Mouse (Mus musculus) small intestine, adult 2 months (tissue): ENCODE measurements at regions not wholly inside any gene's neighbourhood (a gene's known extent, or its start where the extent isn't known, plus 50 kb on each side); places are given as distances from the start of the nearest gene placed in this dataset.

Experiments used
- H3K27ac ChIP-seq: fragments of 200-500 bp; 2 replicates; pipeline ENCODE4 v1.5.1; 2012; ENCODE audit warnings: low read depth, low read length, control low read depth, inconsistent platforms; ENCODE audit not compliant: insufficient read depth
- H3K27me3 ChIP-seq: fragments of 200-500 bp; 2 replicates; pipeline ENCODE4 v1.6.1; 2012; ENCODE audit warnings: mild to moderate bottlenecking, moderate library complexity, low read length, inconsistent platforms; ENCODE audit not compliant: control insufficient read depth, insufficient read depth
- H3K36me3 ChIP-seq: fragments of 200-500 bp; 2 replicates; pipeline ENCODE4 v1.6.1; 2012; ENCODE audit warnings: mild to moderate bottlenecking, low read length, control low read depth, inconsistent platforms; ENCODE audit not compliant: control insufficient read depth, insufficient read depth
- H3K4me1 ChIP-seq: fragments of 200-500 bp; 2 replicates; pipeline ENCODE4 v1.6.1; 2012; ENCODE audit warnings: low read length, inconsistent platforms, mixed read lengths; ENCODE audit not compliant: control insufficient read depth, insufficient read depth, insufficient read length
- H3K4me3 ChIP-seq: fragments of 200-500 bp; 2 replicates; pipeline ENCODE4 v1.5.1; 2012; ENCODE audit warnings: low read depth, mild to moderate bottlenecking, control low read depth, inconsistent platforms, low read length, moderate library complexity
- CTCF ChIP-seq: fragments of 200-500 bp; IDR thresholded peaks from 2 replicates; pipeline ENCODE4 v1.5.1; 2012; ENCODE audit warnings: low read depth, mild to moderate bottlenecking, control low read depth, inconsistent platforms, low read length, moderate library complexity, mixed read lengths; ENCODE audit not compliant: insufficient replicate concordance, insufficient read length; ENCODE audit errors: extremely low read depth
- POLR2A ChIP-seq: fragments of 200-500 bp; IDR thresholded peaks from 2 replicates; pipeline ENCODE4 v1.6.1; 2012; ENCODE audit warnings: low read depth, mild to moderate bottlenecking, control low read depth, inconsistent platforms, low read length, moderate library complexity
- WGBS: fragments of 180-500 bp; shearing (Covaris S2); methylation state at CpG from one replicate; pipeline ENCODE4 v1.1.7; 2018; 5-methylcytosine and 5-hydroxymethylcytosine counted together

- Histone ChIP-seq H3K27me3 (no peaks in the 10 kb centered on the region), H3K4me1 (no peaks in the 10 kb centered on the region), H3K27ac (no peak overlapping the region), H3K4me3 (no peak overlapping the region), H3K36me3 (no peaks in the 10 kb centered on the region)
- TF ChIP-seq POLR2A: no peak
- no peak for TF ChIP-seq CTCF
- 71% methylated on average over 2 of the region's 2 CpGs for WGBS
These were observed 662.4 kb upstream of the Jmjd1c start for GRCm38 (mm10) chr10:66433490-66433889.

GRCm38 (mm10) chr10:66470684-66471083 is 625.2 kb upstream of the Jmjd1c start:
- 71% methylated on average over 4 of the region's 4 CpGs for WGBS
- no peak for TF ChIP-seq CTCF
- no peak for TF ChIP-seq POLR2A
- Histone ChIP-seq H3K4me3 (no peak overlapping the region), H3K36me3 (no peaks in the 10 kb centered on the region), H3K27ac (no peak overlapping the region), H3K4me1 (no peaks in the 10 kb centered on the region), H3K27me3 (no peaks in the 10 kb centered on the region)

- Histone ChIP-seq H3K27ac (no peak overlapping the region), H3K4me1 (no peaks in the 10 kb centered on the region), H3K27me3 (no peaks in the 10 kb centered on the region), H3K4me3 (no peak overlapping the region), H3K36me3 (no peaks in the 10 kb centered on the region)
- WGBS: 60% methylated on average over 4 of the region's 4 CpGs
- TF ChIP-seq CTCF: no peak
- no peak for TF ChIP-seq POLR2A
These were observed 623.9 kb upstream of the Jmjd1c start for GRCm38 (mm10) chr10:66472038-66472437.

- Histone ChIP-seq H3K4me3 (no peak overlapping the region), H3K36me3 (no peaks in the 10 kb centered on the region), H3K27me3 (no peaks in the 10 kb centered on the region), H3K4me1 (no peaks in the 10 kb centered on the region), H3K27ac (no peak overlapping the region)
- no peak for TF ChIP-seq POLR2A
- TF ChIP-seq CTCF: no peak
- 66% methylated on average over 1 of the region's 1 CpGs for WGBS
These were observed 620.7 kb upstream of the Jmjd1c start for GRCm38 (mm10) chr10:66475187-66475735.

- Histone ChIP-seq H3K4me1 (no peaks in the 10 kb centered on the region), H3K27me3 (no peaks in the 10 kb centered on the region), H3K4me3 (no peak overlapping the region), H3K36me3 (no peaks in the 10 kb centered on the region), H3K27ac (no peak overlapping the region)
- WGBS: 85% methylated on average over 5 of the region's 5 CpGs
- TF ChIP-seq POLR2A (no peak), CTCF (no peak)
These were observed 605.1 kb upstream of the Jmjd1c start for GRCm38 (mm10) chr10:66490871-66491270.

- Histone ChIP-seq H3K4me3 (no peak overlapping the region), H3K4me1 (no peaks in the 10 kb centered on the region), H3K27me3 (no peaks in the 10 kb centered on the region), H3K36me3 (no peaks in the 10 kb centered on the region), H3K27ac (no peak overlapping the region)
- TF ChIP-seq CTCF: no peak
- TF ChIP-seq POLR2A: no peak
- 58% methylated on average over 10 of the region's 10 CpGs for WGBS
These were observed 604.1 kb upstream of the Jmjd1c start for GRCm38 (mm10) chr10:66491850-66492249.

- 87% methylated on average over 5 of the region's 5 CpGs for WGBS
- no peak overlapping the region for H3K27ac ChIP-seq
- no peaks in the 10 kb centered on the region for H3K36me3 ChIP-seq
These were observed 556.1 kb upstream of the Jmjd1c start for GRCm38 (mm10) chr10:66539846-66540245.

GRCm38 (mm10) chr10:66546656-66547055 is 549.3 kb upstream of the Jmjd1c start:
- Histone ChIP-seq H3K27me3 (no peaks in the 10 kb centered on the region), H3K27ac (no peak overlapping the region), H3K4me3 (no peak overlapping the region), H3K4me1 (no peaks in the 10 kb centered on the region), H3K36me3 (no peaks in the 10 kb centered on the region)
- 72% methylated on average over 2 of the region's 2 CpGs for WGBS
- no peak for TF ChIP-seq POLR2A
- no peak for TF ChIP-seq CTCF

More at GRCm38 (mm10) chr10:66539846-66540245, 556.1 kb upstream of the Jmjd1c start:
- no peak for TF ChIP-seq POLR2A
- TF ChIP-seq CTCF: no peak
- Histone ChIP-seq H3K4me1 (no peaks in the 10 kb centered on the region), H3K27me3 (no peaks in the 10 kb centered on the region), H3K4me3 (no peak overlapping the region)
